Mouse (Mus musculus): ENCODE results near the gene Bad. TPM values are rescaled to one million over a fixed set of nuclear protein-coding genes. Genes with fewer than 3 reads are reported as not detected.

The Bad gene
- polyA plus RNA-seq, 1 experiment from 2014 or later: 90.3 TPM

DNA sequence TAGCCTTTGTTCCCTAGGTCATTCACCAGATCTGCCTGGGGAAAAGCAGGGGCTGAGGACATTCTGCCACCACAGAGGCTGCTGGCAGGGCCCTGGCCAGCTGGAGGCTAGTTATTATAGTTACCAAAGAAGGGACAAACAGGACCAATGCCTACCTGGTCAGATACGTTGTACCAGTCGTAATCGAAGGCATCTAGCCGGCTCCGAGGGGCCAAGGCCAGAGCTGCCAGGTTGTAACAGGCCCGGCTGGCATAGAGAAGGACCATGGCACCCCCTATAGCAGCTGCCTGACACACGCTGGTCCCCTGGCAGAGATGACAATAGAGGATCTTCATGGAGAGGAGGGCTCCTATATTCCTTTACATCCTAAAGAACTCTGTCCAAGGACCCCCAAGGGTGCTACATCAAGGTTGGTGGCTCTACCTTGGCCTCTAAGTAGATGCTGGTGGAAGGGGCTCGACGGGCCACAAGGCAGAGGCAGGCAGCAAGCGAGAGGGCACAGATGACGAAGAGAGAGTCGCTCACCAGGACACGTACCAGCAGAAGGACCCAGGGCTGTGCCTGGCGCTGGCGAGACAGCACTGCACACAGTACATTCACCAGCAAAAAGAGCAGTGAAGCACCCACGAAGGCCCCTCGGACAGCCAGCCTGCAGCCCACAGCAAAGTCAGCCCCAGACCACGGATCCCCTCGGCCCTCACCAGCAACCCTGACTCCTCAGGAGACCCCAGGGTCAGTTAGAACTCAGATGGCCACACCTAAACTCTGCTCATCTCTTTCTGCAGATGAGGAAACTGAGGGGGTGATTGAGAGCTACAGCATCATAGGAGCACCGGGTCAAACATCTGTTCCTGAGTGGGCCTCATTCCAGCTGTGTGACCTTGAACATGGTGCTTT, 2.3 kb upstream of the Bad start:
- H3K9me3 ChIP-seq (replicated peaks): no peaks in the 10 kb centered on the region
- H3K4me3 ChIP-seq (replicated peaks): no peak overlapping the region
- 87% methylated on average over 20 of the region's 20 CpGs for WGBS
- no peaks in the 10 kb centered on the region for H3K36me3 ChIP-seq
- no peak overlapping the region for H3K4me2 ChIP-seq (replicated peaks)
- no peak overlapping the region for H3K27ac ChIP-seq (replicated peaks)
- no peak overlapping the region for H3K9ac ChIP-seq
- ATAC-seq (ENCODE audit: insufficient number of reproducible peaks, low FRiP score, low TSS enrichment, low read depth): no peak
- H3K27me3 ChIP-seq: peaks cover 19% of the 10 kb centered on the region
- H3K4me1 ChIP-seq: peaks cover 27% of the 10 kb centered on the region

DNA sequence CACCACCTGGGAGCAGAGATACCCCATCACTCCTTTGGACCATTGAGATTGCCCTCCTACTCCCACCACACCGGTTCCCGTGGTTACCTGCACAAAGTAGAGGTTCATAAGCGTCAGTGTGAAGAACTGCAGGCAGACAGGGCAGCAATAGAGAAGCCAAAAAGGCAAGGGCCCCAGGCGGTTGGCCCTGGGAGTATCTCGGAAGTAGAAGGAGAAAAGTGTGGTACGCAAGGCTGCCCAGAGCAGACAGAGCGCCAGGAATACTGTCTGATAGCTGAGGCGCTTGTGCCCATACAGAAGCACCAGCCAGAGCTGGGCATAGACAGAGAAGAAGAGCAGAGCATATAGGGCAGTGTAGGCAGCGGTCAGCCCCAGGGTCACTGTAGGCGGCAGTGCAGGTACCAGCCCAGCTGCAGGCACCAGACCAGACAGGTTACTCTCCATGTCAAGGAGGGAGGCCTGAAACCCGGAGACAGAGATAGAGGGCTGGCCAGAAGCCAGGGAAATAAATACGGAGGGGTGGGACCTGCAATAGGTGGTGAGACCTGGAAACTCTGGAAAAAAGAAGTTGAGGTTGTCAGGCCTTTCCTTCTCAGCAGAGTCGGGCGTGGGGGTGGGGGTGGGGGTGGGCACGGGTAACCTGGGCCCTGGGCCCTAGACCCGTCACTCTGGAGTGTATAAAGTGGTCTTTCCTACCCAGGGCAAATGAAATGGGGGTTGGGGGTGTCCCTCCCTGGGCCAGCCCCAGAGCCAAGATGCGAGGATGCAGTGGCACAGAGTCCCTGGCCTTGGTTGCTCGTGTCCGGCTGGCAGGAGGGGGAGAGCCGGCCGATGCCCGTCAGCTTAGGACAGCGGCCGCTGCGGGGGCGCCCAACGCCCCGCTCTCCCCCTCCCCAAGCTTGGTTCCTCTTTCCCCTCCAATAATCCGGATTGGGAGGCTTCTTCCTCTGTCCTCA, 987 bp upstream of the Bad start:
- no peak for ATAC-seq (ENCODE audit: insufficient number of reproducible peaks, low FRiP score, low TSS enrichment, low read depth)
- WGBS: 19% methylated on average over 29 of the region's 29 CpGs
- Histone ChIP-seq H3K4me2 (replicated peaks) (peak overlapping the region; percentile 98), H3K4me3 (replicated peaks) (peak overlapping the region; percentile 93), H3K4me1 (peaks cover 25% of the 10 kb centered on the region), H3K27me3 (peaks cover 7% of the 10 kb centered on the region), H3K9ac (peak overlapping the region; percentile 91), H3K27ac (replicated peaks) (peak overlapping the region; percentile 97; the same call in 1 of the 2 replicates), H3K9me3 (replicated peaks) (no peaks in the 10 kb centered on the region), H3K36me3 (0 out of 2 replicates have a peak, but pooled peaks cover 6% of the 10 kb centered on the region)

DNA sequence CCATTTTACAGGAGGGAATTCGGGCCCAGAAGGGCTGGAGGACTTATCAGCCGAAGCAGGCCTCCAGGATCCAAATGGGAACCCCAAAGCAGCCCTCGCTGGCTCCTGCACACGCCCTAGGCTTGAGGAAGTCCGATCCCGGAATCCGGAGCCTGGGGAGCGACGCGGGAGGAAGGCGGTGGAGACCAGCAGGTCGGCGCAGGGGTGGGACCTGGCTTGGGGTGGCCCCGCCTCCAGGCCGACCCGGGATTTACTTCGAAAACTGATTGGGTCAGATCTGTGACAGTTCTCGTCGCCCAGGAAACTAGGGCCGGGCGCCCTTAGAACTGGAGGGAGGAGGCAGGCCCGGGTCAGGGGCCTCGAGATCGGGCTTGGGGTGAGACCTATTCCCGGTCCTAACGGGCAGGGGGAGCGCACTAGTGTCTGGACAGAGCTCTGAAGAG, 609 bp downstream of the Bad start, which contains the start of gene Gpr137:
TSS of gene Gpr137 (minus strand) at position 232 of the 443 bp plus-strand sequence.
- ATAC-seq (ENCODE audit: insufficient number of reproducible peaks, low FRiP score, low TSS enrichment, low read depth): peak; percentile 89
- Histone ChIP-seq H3K9ac (peak within 1 kb of the TSS; percentile 91), H3K36me3 (0 out of 2 replicates have a peak, but pooled peaks cover 6% of the 10 kb centered on the region), H3K4me3 (replicated peaks) (peak within 1 kb of the TSS; percentile 93), H3K27ac (replicated peaks) (peak within 1 kb of the TSS; percentile 97), H3K4me1 (peaks cover 27% of the 10 kb centered on the region), H3K9me3 (replicated peaks) (no peaks in the 10 kb centered on the region), H3K27me3 (no peaks in the 10 kb centered on the region), H3K4me2 (replicated peaks) (peak within 1 kb of the TSS; percentile 98)
- under 1% methylated on average over 27 of the region's 27 CpGs for WGBS

- H3K4me2 ChIP-seq (replicated peaks): peak overlapping the region; percentile 98
- 28% methylated on average over 5 of the region's 5 CpGs for WGBS
- H3K9ac ChIP-seq: peak overlapping the region; percentile 91; the same call in 1 of the 2 replicates
- no peak for ATAC-seq (ENCODE audit: insufficient number of reproducible peaks, low FRiP score, low TSS enrichment, low read depth)
- no peaks in the 10 kb centered on the region for H3K9me3 ChIP-seq (replicated peaks)
- 0 out of 2 replicates have a peak, but pooled peaks cover 6% of the 10 kb centered on the region for H3K36me3 ChIP-seq
- H3K4me3 ChIP-seq (replicated peaks): peak overlapping the region; percentile 93
- H3K27me3 ChIP-seq: no peaks in the 10 kb centered on the region
- peak overlapping the region; percentile 97 for H3K27ac ChIP-seq (replicated peaks)
- H3K4me1 ChIP-seq: peaks cover 27% of the 10 kb centered on the region
Measured at GRCm38 (mm10) chr19:6942764-6943163, 1.1 kb downstream of the Bad start.

DNA sequence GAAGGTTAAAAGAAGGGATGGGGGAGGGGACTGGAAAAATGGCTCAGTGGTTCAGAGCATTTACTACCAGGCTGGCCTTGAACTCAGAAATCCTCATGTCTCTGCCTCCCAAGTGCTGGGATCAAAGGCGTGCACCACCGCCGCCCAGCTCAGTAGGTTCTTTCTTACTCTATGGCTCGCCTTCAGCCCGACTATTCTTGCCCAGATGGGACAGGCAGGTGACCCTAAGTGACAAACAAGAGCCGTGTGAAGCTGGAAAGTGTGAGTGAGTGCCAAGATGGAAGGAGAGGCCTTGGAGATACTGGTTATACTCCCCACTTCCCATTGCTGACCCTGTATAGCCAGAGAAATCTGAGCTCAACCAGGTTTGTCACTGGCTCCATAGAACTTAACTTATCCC, 2.0 kb downstream of the Bad start:
- ATAC-seq (ENCODE audit: insufficient number of reproducible peaks, low FRiP score, low TSS enrichment, low read depth): no peak
- Histone ChIP-seq H3K4me1 (peaks cover 30% of the 10 kb centered on the region), H3K4me2 (replicated peaks) (no peak overlapping the region), H3K36me3 (0 out of 2 replicates have a peak, but pooled peaks cover 6% of the 10 kb centered on the region), H3K9me3 (replicated peaks) (no peaks in the 10 kb centered on the region), H3K4me3 (replicated peaks) (no peak overlapping the region), H3K9ac (no peak overlapping the region), H3K27me3 (no peaks in the 10 kb centered on the region), H3K27ac (replicated peaks) (no peak overlapping the region)
- 94% methylated on average over 6 of the region's 6 CpGs for WGBS

GRCm38 (mm10) chr19:6947742-6948141, 6.1 kb downstream of the Bad start:
- Histone ChIP-seq H3K4me1 (peaks cover 32% of the 10 kb centered on the region), H3K4me2 (replicated peaks) (no peak overlapping the region), H3K9ac (no peak overlapping the region), H3K36me3 (0 out of 2 replicates have a peak, but pooled peaks cover 8% of the 10 kb centered on the region), H3K27ac (replicated peaks) (0 out of 2 replicates have a peak overlapping the region, but pooled peaks have one; percentile 17), H3K27me3 (no peaks in the 10 kb centered on the region), H3K9me3 (replicated peaks) (no peaks in the 10 kb centered on the region), H3K4me3 (replicated peaks) (no peak overlapping the region)
- 44% methylated on average over 4 of the region's 4 CpGs for WGBS
- ATAC-seq (ENCODE audit: insufficient number of reproducible peaks, low FRiP score, low TSS enrichment, low read depth): no peak

GRCm38 (mm10) chr19:6948186-6948585, 6.5 kb downstream of the Bad start:
- no peak for ATAC-seq (ENCODE audit: insufficient number of reproducible peaks, low FRiP score, low TSS enrichment, low read depth)
- Histone ChIP-seq H3K4me1 (peaks cover 32% of the 10 kb centered on the region), H3K4me2 (replicated peaks) (no peak overlapping the region), H3K4me3 (replicated peaks) (no peak overlapping the region), H3K9ac (no peak overlapping the region), H3K9me3 (replicated peaks) (no peaks in the 10 kb centered on the region), H3K27ac (replicated peaks) (0 out of 2 replicates have a peak overlapping the region, but pooled peaks have one; percentile 17), H3K36me3 (0 out of 2 replicates have a peak, but pooled peaks cover 8% of the 10 kb centered on the region), H3K27me3 (no peaks in the 10 kb centered on the region)
- 77% methylated on average over 4 of the region's 4 CpGs for WGBS

DNA sequence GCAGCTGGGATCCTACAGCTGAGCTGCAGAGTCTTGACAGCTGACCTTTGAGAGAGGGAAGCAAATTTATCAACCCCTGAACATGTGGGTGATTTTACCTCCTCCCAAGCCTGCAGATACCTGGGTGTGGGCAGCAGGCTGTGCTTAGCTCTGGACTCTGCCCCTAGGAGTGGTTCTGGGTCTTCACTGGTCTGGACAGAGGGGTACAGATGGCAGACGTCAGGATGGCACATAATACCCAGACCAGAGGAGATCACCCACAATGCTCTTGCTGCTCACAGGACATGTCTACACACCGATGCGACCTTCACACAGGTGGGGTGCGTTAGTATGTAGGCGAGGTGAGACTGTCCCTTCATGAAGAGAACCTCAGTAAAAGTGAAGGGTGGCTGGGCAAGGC, 7.9 kb downstream of the Bad start:
- peaks cover 39% of the 10 kb centered on the region for H3K4me1 ChIP-seq
- H3K36me3 ChIP-seq: peaks cover 18% of the 10 kb centered on the region
- no peak overlapping the region for H3K4me2 ChIP-seq (replicated peaks)
- WGBS: 90% methylated on average over 5 of the region's 5 CpGs
- no peak overlapping the region for H3K9ac ChIP-seq
- H3K9me3 ChIP-seq (replicated peaks): no peaks in the 10 kb centered on the region
- H3K27ac ChIP-seq (replicated peaks): no peak overlapping the region
- H3K27me3 ChIP-seq: no peaks in the 10 kb centered on the region
- no peak for ATAC-seq (ENCODE audit: insufficient number of reproducible peaks, low FRiP score, low TSS enrichment, low read depth)
- no peak overlapping the region for H3K4me3 ChIP-seq (replicated peaks)

DNA sequence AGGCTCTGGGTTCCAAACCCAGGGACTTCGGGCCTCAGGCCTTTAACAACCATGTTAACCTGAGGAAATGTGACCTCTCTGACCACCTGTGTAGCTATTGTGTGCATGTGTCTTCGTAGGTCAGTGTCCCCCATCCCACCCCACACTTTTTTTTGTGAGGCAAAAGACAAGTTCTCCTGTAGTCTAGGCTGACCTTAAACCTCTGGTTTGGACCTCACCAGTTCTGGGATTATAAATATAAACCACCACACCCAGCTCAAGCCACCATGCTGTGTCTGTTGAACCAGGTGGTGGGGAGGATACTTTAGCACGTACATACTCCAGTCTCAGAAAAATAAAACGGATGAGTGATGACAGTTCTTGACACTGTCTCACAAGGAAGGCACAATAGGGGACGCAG, 8.3 kb downstream of the Bad start:
- 56% methylated on average over 5 of the region's 5 CpGs for WGBS
- ATAC-seq (ENCODE audit: insufficient number of reproducible peaks, low FRiP score, low TSS enrichment, low read depth): no peak

GRCm38 (mm10) chr19:6950613-6951153, 9.0 kb downstream of the Bad start:
- Histone ChIP-seq H3K27me3 (no peaks in the 10 kb centered on the region), H3K9ac (peak overlapping the region; percentile 68), H3K4me3 (replicated peaks) (peak overlapping the region; percentile 58), H3K4me2 (replicated peaks) (peak overlapping the region; percentile 95), H3K27ac (replicated peaks) (peak overlapping the region; percentile 97), H3K4me1 (peaks cover 39% of the 10 kb centered on the region), H3K9me3 (replicated peaks) (no peaks in the 10 kb centered on the region), H3K36me3 (peaks cover 25% of the 10 kb centered on the region)
- under 1% methylated on average over 28 of the region's 28 CpGs for WGBS
- peak; percentile 25; the same call in 1 of the 2 replicates for ATAC-seq (ENCODE audit: insufficient number of reproducible peaks, low FRiP score, low TSS enrichment, low read depth)

More for the DNA sequence above, 8.3 kb downstream of the Bad start:
- Histone ChIP-seq H3K4me3 (replicated peaks) (peak overlapping the region; percentile 58), H3K4me2 (replicated peaks) (peak overlapping the region; percentile 95), H3K9me3 (replicated peaks) (no peaks in the 10 kb centered on the region), H3K36me3 (peaks cover 18% of the 10 kb centered on the region), H3K27ac (replicated peaks) (peak overlapping the region; percentile 97; the same call in 1 of the 2 replicates), H3K9ac (no peak overlapping the region), H3K4me1 (peaks cover 39% of the 10 kb centered on the region), H3K27me3 (no peaks in the 10 kb centered on the region)
